Mouse (Mus musculus) neural tube, embryonic 14.5 days (tissue): ENCODE results near the gene Olfr986. TPM values are rescaled to one million over a fixed set of nuclear protein-coding genes. Genes with fewer than 3 reads are reported as not detected.

Experiments used
- ATAC-seq: fragments of 200-750 bp; cut with Nextera tagmentation; 2 replicates; pipeline ENCODE4 v1.8.0; 2017; ENCODE audit warnings: low read depth, mild to moderate bottlenecking, moderate TSS enrichment, moderate library complexity
- H3K27ac ChIP-seq: fragments of 300-500 bp; sonication (generic); 2 replicates; pipeline ENCODE4 v1.5.1; 2014; ENCODE audit warnings: low read depth, mild to moderate bottlenecking, control low read depth, low read length, moderate library complexity, mixed read lengths
- H3K27me3 ChIP-seq: fragments of 300-500 bp; sonication (generic); 2 replicates; pipeline ENCODE4 v1.6.1; 2014; ENCODE audit warnings: low read length; ENCODE audit not compliant: control insufficient read depth, insufficient read depth
- H3K36me3 ChIP-seq: fragments of 300-500 bp; sonication (generic); 2 replicates; pipeline ENCODE4 v1.6.1; 2014; ENCODE audit warnings: low read length, mixed read lengths; ENCODE audit not compliant: control insufficient read depth, insufficient read depth
- H3K4me1 ChIP-seq: fragments of 300-500 bp; sonication (generic); 2 replicates; pipeline ENCODE4 v1.6.1; 2014; ENCODE audit warnings: low read length; ENCODE audit not compliant: control insufficient read depth, insufficient read depth
- H3K4me2 ChIP-seq: fragments of 300-500 bp; sonication (generic); 2 replicates; pipeline ENCODE4 v1.6.1; 2014; ENCODE audit warnings: mild to moderate bottlenecking, low read depth, low read length, control low read depth
- H3K4me3 ChIP-seq: fragments of 300-500 bp; sonication (generic); 2 replicates; pipeline ENCODE4 v1.5.1; 2014; ENCODE audit warnings: low read depth, low read length, control low read depth, mixed read lengths
- H3K9ac ChIP-seq: fragments of 300-500 bp; sonication (generic); replicated peaks from 2 replicates; pipeline ENCODE4 v1.6.1; 2014; ENCODE audit warnings: low read depth, mild to moderate bottlenecking, control low read depth, low read length, mixed read lengths
- H3K9me3 ChIP-seq: fragments of 300-500 bp; sonication (generic); 2 replicates; pipeline ENCODE4 v1.6.1; 2016; ENCODE audit warnings: low read length; ENCODE audit not compliant: control insufficient read depth
- WGBS: fragments of 180-500 bp; shearing (Covaris S2); extraction: QIAGEN DNeasy Blood & Tissue Kit; methylation state at CpG from one replicate; pipeline ENCODE4 v1.1.7; 2014; 5-methylcytosine and 5-hydroxymethylcytosine counted together
- polyA plus RNA-seq: library from polyadenylated mRNA; unstranded; fragments of >200 nt; fragmentation: Nextera tagmentation; extraction: Ambion mirVana; gene quantifications from 2 replicates; pipeline ENCODE4 v1.2.1, GENCODE M21; 2014

The Olfr986 gene
- polyA plus RNA-seq, 1 experiment from 2014 or later = not detected

DNA sequence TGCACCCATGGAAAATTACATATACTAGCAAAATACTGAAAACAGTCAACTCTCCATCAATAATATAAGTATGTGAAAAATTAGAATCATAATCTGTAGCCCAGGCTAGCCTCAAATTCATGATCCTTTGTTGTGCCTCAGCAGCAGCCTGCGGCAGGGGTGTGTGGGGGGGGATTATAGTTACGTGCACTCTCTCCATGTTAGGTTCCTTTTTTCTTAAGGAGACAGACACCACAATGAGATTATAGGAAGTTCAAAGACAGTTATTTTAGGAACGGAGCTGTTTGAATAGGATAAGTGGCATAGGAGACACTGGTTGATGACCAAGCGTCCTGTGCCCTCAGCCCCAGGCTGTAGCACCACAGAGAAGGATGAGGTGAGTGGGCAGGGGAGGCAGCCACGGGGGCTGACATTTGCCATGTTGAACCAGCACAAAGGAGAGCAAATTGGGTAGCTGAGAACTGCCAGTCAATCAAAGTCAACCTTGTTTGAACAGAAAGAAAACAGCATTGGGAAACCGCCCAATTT is 48.1 kb downstream of the Olfr986 start:
- Histone ChIP-seq H3K9ac (no peak overlapping the region), H3K9me3 (no peaks in the 10 kb centered on the region; the same call in 1 of the 2 replicates), H3K27me3 (no peaks in the 10 kb centered on the region), H3K4me3 (no peak overlapping the region), H3K36me3 (no peaks in the 10 kb centered on the region), H3K4me1 (no peaks in the 10 kb centered on the region), H3K27ac (no peak overlapping the region), H3K4me2 (no peak overlapping the region)
- ATAC-seq = no peak
- WGBS = 65% methylated on average over 6 of the region's 6 CpGs

GRCm38 (mm10) chr9:40229479-40229878 is 48.8 kb downstream of the Olfr986 start:
- Histone ChIP-seq H3K9ac (no peak overlapping the region), H3K4me2 (no peak overlapping the region), H3K27me3 (no peaks in the 10 kb centered on the region), H3K36me3 (no peaks in the 10 kb centered on the region), H3K4me1 (no peaks in the 10 kb centered on the region), H3K4me3 (no peak overlapping the region), H3K27ac (no peak overlapping the region), H3K9me3 (no peaks in the 10 kb centered on the region; the same call in 1 of the 2 replicates)
- no peak for ATAC-seq
- WGBS = 74% methylated on average over 5 of the region's 5 CpGs

GRCm38 (mm10) chr9:40231019-40231418 is 50.3 kb downstream of the Olfr986 start:
- Histone ChIP-seq H3K36me3 (no peaks in the 10 kb centered on the region), H3K27ac (no peak overlapping the region), H3K4me1 (no peaks in the 10 kb centered on the region), H3K27me3 (no peaks in the 10 kb centered on the region), H3K4me3 (no peak overlapping the region), H3K9me3 (no peaks in the 10 kb centered on the region; the same call in 1 of the 2 replicates), H3K4me2 (no peak overlapping the region), H3K9ac (no peak overlapping the region)
- WGBS = 89% methylated on average over 3 of the region's 3 CpGs
- ATAC-seq = no peak

GRCm38 (mm10) chr9:40234233-40235072 is 53.7 kb downstream of the Olfr986 start:
- Histone ChIP-seq H3K4me2 (no peak overlapping the region), H3K4me3 (no peak overlapping the region), H3K27ac (no peak overlapping the region), H3K9ac (no peak overlapping the region), H3K9me3 (no peaks in the 10 kb centered on the region; the same call in 1 of the 2 replicates), H3K4me1 (no peaks in the 10 kb centered on the region), H3K36me3 (no peaks in the 10 kb centered on the region), H3K27me3 (no peaks in the 10 kb centered on the region)
- ATAC-seq = no peak
- 49% methylated on average over 10 of the region's 10 CpGs for WGBS

DNA sequence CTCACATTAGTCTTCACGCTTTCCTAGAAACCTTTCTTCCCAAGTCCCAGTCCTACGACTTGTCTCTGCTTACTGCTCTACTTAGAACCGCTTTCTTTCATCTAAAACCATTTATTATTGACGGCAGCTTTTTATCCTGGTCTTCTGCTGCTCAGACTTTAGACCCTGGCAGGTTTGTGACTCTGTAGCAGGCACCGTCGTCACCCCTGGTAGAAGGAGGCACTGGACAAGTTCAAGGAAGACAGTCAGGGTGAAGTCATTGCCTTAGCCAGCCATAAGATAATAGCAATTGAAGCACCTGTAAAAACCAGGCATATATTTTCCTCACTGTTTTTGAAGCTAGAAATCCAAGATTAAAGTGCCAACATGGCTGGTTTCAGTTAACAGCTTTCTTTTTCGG is 54.5 kb downstream of the Olfr986 start:
- H3K4me2 ChIP-seq = no peak overlapping the region
- H3K27me3 ChIP-seq = no peaks in the 10 kb centered on the region
- no peaks in the 10 kb centered on the region for H3K36me3 ChIP-seq
- no peaks in the 10 kb centered on the region; the same call in 1 of the 2 replicates for H3K9me3 ChIP-seq
- no peak for ATAC-seq
- WGBS = 82% methylated on average over 7 of the region's 7 CpGs
- H3K9ac ChIP-seq = no peak overlapping the region
- H3K4me1 ChIP-seq = no peaks in the 10 kb centered on the region
- H3K27ac ChIP-seq = no peak overlapping the region
- no peak overlapping the region for H3K4me3 ChIP-seq

Other genes starting within 250 kb of the Olfr986 start
- gene Olfr974, start 243.4 kb upstream of the Olfr986 start, polyA plus RNA-seq = not detected in 2 replicates
- gene Olfr975, start 228.9 kb upstream of the Olfr986 start, polyA plus RNA-seq = 0.09 TPM in 1 of 2 replicates, not detected in the other
- gene Olfr976, start 219.8 kb upstream of the Olfr986 start, polyA plus RNA-seq = not detected in 2 replicates
- gene Olfr978, start 188.8 kb upstream of the Olfr986 start, polyA plus RNA-seq = not detected in 2 replicates
- not detected in 2 replicates for gene Olfr979, start 177.5 kb upstream of the Olfr986 start, polyA plus RNA-seq
- gene Olfr980, start 171.3 kb upstream of the Olfr986 start, polyA plus RNA-seq = not detected in 2 replicates
- gene Olfr981, start 159.5 kb upstream of the Olfr986 start, polyA plus RNA-seq = not detected in 2 replicates
- not detected in 2 replicates for gene Olfr982, start 107.1 kb upstream of the Olfr986 start, polyA plus RNA-seq
- not detected in 2 replicates for gene Olfr983, start 87.3 kb upstream of the Olfr986 start, polyA plus RNA-seq
- gene Olfr984, start 66.7 kb upstream of the Olfr986 start, polyA plus RNA-seq = not detected in 2 replicates
- gene Olfr985, start 50.7 kb upstream of the Olfr986 start, polyA plus RNA-seq = not detected in 2 replicates
- gene Tmem225, start 32.8 kb upstream of the Olfr986 start, polyA plus RNA-seq = not detected in 2 replicates
- gene Zfp202, start 11.4 kb downstream of the Olfr986 start, polyA plus RNA-seq = 11.7 and 13.4 TPM in 2 replicates
- 186 and 193 TPM in 2 replicates for gene Scn3b, start 88.3 kb downstream of the Olfr986 start, polyA plus RNA-seq